Mouse (Mus musculus) MEL (cell line): Measurements from ENCODE around the gene Gtf2h5. TPM values are rescaled to one million over a fixed set of nuclear protein-coding genes. Genes with fewer than 3 reads are reported as not detected.

Experiments used
- DNase-seq: peaks from one replicate; pipeline ENCODE4 v3.0.0; 2011; ENCODE audit warnings: low read depth, low spot score
- H3K27ac ChIP-seq: 2 replicates; pipeline ENCODE4 v1.5.1; 2012; ENCODE audit warnings: low read depth, mild to moderate bottlenecking, control low read depth, low read length, moderate library complexity; ENCODE audit not compliant: control insufficient read depth
- H3K27me3 ChIP-seq, 2 experiments: fragments of 150-350 bp in 1 of 2; sonication (generic) in 1 of 2; 2 replicates each; pipeline ENCODE4 v1.6.1; 2012; ENCODE audit warnings: low read length in 2 of 2, mild to moderate bottlenecking in 2 of 2, improper control_type of control experiment in 1 of 2, moderate library complexity in 1 of 2; ENCODE audit not compliant: insufficient read depth in 2 of 2, control insufficient read depth in 1 of 2
- H3K36me3 ChIP-seq, 2 experiments: 2 replicates each; pipeline ENCODE4 v1.6.1; 2012 to 2014; ENCODE audit warnings: low read length in 2 of 2, improper control_type of control experiment in 1 of 2, inconsistent platforms in 1 of 2, mild to moderate bottlenecking in 1 of 2; ENCODE audit not compliant: insufficient read depth in 2 of 2, control insufficient read depth in 1 of 2
- H3K4me1 ChIP-seq, 2 experiments: fragments of 150-350 bp in 1 of 2; sonication (generic) in 1 of 2; 2 replicates each; pipeline ENCODE4 v1.6.1; 2012; ENCODE audit warnings: low read length in 2 of 2, improper control_type of control experiment in 1 of 2, mild to moderate bottlenecking in 1 of 2; ENCODE audit not compliant: insufficient read depth in 2 of 2, control insufficient read depth in 1 of 2
- H3K4me3 ChIP-seq, 2 experiments: fragments of 150-350 bp in 1 of 2; sonication (generic) in 1 of 2; 2 replicates each; pipeline ENCODE4 v1.5.1; 2012; ENCODE audit warnings: low read depth in 2 of 2, low read length in 2 of 2, mild to moderate bottlenecking in 2 of 2, moderate library complexity in 2 of 2, control low read depth in 1 of 2, improper control_type of control experiment in 1 of 2; ENCODE audit not compliant: control insufficient read depth in 1 of 2, insufficient read depth in 1 of 2
- H3K79me2 ChIP-seq: 2 replicates; pipeline ENCODE4 v1.6.1; 2012; ENCODE audit warnings: mild to moderate bottlenecking, low read length, moderate library complexity; ENCODE audit not compliant: control insufficient read depth, poor library complexity, insufficient read depth
- H3K9ac ChIP-seq: 2 replicates; pipeline ENCODE4 v1.6.1; 2012; ENCODE audit warnings: low read depth, mild to moderate bottlenecking, control low read depth, low read length, moderate library complexity; ENCODE audit not compliant: control insufficient read depth, poor library complexity, severe bottlenecking
- H3K9me3 ChIP-seq: fragments of 150-350 bp; sonication (generic); replicated peaks from 2 replicates; pipeline ENCODE4 v1.6.1; 2012; ENCODE audit warnings: mild to moderate bottlenecking, low read length, improper control_type of control experiment, moderate library complexity; ENCODE audit not compliant: insufficient read depth
- BHLHE40 ChIP-seq: IDR thresholded peaks from 2 replicates; pipeline ENCODE4 v1.6.1; 2012; ENCODE audit warnings: low read depth, mild to moderate bottlenecking, inconsistent platforms, low read length, improper control_type of control experiment, borderline replicate concordance
- CHD1 ChIP-seq: IDR thresholded peaks from 2 replicates; pipeline ENCODE4 v1.6.1; 2012; ENCODE audit warnings: low read depth, mild to moderate bottlenecking, inconsistent platforms, low read length, improper control_type of control experiment
- CHD2 ChIP-seq: IDR thresholded peaks from 2 replicates; pipeline ENCODE4 v1.6.1; 2011; ENCODE audit warnings: low read length, improper control_type of control experiment
- E2F4 ChIP-seq: IDR thresholded peaks from 2 replicates; pipeline ENCODE4 v1.6.1; 2011; ENCODE audit warnings: low read depth, low read length, improper control_type of control experiment, borderline replicate concordance
- EP300 ChIP-seq, 2 experiments: IDR thresholded peaks; 2 replicates each; pipeline ENCODE4 v1.6.1; 2011; ENCODE audit warnings: improper control_type of control experiment in 2 of 2, low read length in 2 of 2, low read depth in 1 of 2, mild to moderate bottlenecking in 1 of 2
- HCFC1 ChIP-seq: IDR thresholded peaks from 2 replicates; pipeline ENCODE4 v1.6.1; 2012; ENCODE audit warnings: low read depth, mild to moderate bottlenecking, inconsistent platforms, low read length, improper control_type of control experiment, moderate library complexity
- JUND ChIP-seq: IDR thresholded peaks from 2 replicates; pipeline ENCODE4 v1.6.1; 2011; ENCODE audit warnings: low read depth, mild to moderate bottlenecking, improper control_type of control experiment, low read length
- MAX ChIP-seq: IDR thresholded peaks from 2 replicates; pipeline ENCODE4 v1.6.1; 2011; ENCODE audit warnings: low read length, improper control_type of control experiment
- MAZ ChIP-seq: IDR thresholded peaks from 2 replicates; pipeline ENCODE4 v1.6.1; 2012; ENCODE audit warnings: low read depth, mild to moderate bottlenecking, inconsistent platforms, low read length, improper control_type of control experiment
- MEF2A ChIP-seq: IDR thresholded peaks from 2 replicates; pipeline ENCODE4 v1.6.1; 2014; ENCODE audit warnings: low read depth, mild to moderate bottlenecking, inconsistent platforms, low read length, improper control_type of control experiment; ENCODE audit not compliant: poor library complexity, insufficient replicate concordance, severe bottlenecking; ENCODE audit errors: extremely low read depth
- MXI1 ChIP-seq: IDR thresholded peaks from 2 replicates; pipeline ENCODE4 v1.6.1; 2011; ENCODE audit warnings: mild to moderate bottlenecking, low read depth, low read length, improper control_type of control experiment
- MYB ChIP-seq: IDR thresholded peaks from 2 replicates; pipeline ENCODE4 v1.6.1; 2011; ENCODE audit warnings: mild to moderate bottlenecking, low read depth, low read length, improper control_type of control experiment
- MYC ChIP-seq: IDR thresholded peaks from 2 replicates; pipeline ENCODE4 v1.6.1; 2011; ENCODE audit warnings: low read depth, mild to moderate bottlenecking, low read length, improper control_type of control experiment, moderate library complexity
- NRF1 ChIP-seq: IDR thresholded peaks from 2 replicates; pipeline ENCODE4 v1.6.1; 2014; ENCODE audit warnings: low read depth, mild to moderate bottlenecking, inconsistent platforms, low read length, improper control_type of control experiment, moderate library complexity; ENCODE audit not compliant: poor library complexity, insufficient read depth, severe bottlenecking
- RAD21 ChIP-seq: IDR thresholded peaks from 2 replicates; pipeline ENCODE4 v1.6.1; 2011; ENCODE audit warnings: mild to moderate bottlenecking, low read depth, low read length, improper control_type of control experiment
- SIN3A ChIP-seq: IDR thresholded peaks from 2 replicates; pipeline ENCODE4 v1.6.1; 2012; ENCODE audit warnings: low read length, improper control_type of control experiment, inconsistent platforms
- TAL1 ChIP-seq: IDR thresholded peaks from 2 replicates; pipeline ENCODE4 v1.6.1; 2012; ENCODE audit warnings: mild to moderate bottlenecking, inconsistent platforms, low read length, moderate library complexity, mixed read lengths
- UBTF ChIP-seq: IDR thresholded peaks from 2 replicates; pipeline ENCODE4 v1.6.1; 2012; ENCODE audit warnings: low read depth, mild to moderate bottlenecking, inconsistent platforms, low read length, improper control_type of control experiment, moderate library complexity, borderline replicate concordance; ENCODE audit not compliant: insufficient read depth
- USF1 ChIP-seq: IDR thresholded peaks from 2 replicates; pipeline ENCODE4 v1.6.1; 2014; ENCODE audit warnings: low read depth, mild to moderate bottlenecking, inconsistent platforms, low read length, improper control_type of control experiment, moderate library complexity
- USF2 ChIP-seq, 2 experiments: IDR thresholded peaks; 2 replicates each; pipeline ENCODE4 v1.6.1; 2011 to 2012; ENCODE audit warnings: improper control_type of control experiment in 2 of 2, low read length in 2 of 2, borderline replicate concordance in 1 of 2, inconsistent platforms in 1 of 2, low read depth in 1 of 2, mild to moderate bottlenecking in 1 of 2; ENCODE audit not compliant: insufficient read depth in 1 of 2
- ZKSCAN1 ChIP-seq: IDR thresholded peaks from 2 replicates; pipeline ENCODE4 v1.6.1; 2012; ENCODE audit warnings: low read depth, mild to moderate bottlenecking, inconsistent platforms, low read length, improper control_type of control experiment, moderate library complexity
- ZNF384 ChIP-seq: IDR thresholded peaks from 2 replicates; pipeline ENCODE4 v1.6.1; 2012; ENCODE audit warnings: low read depth, mild to moderate bottlenecking, inconsistent platforms, low read length, improper control_type of control experiment
- polyA plus RNA-seq, 2 experiments: library from polyadenylated mRNA; stranded (reverse) in 1 of 2; unstranded in 1 of 2; fragments of >175 nt in 1 of 2; fragments of >200 nt in 1 of 2; gene quantifications; 2 replicates each; pipeline versions ENCODE4 v1.2.1 to v1.2.4; 2012; ENCODE audit warnings: low replicate concordance in 2 of 2, low read depth in 1 of 2; ENCODE audit not compliant: insufficient read length in 2 of 2, insufficient read depth in 1 of 2, missing spikeins in 1 of 2
- total RNA-seq: library from RNA; depleted of rRNA; stranded (reverse); fragments of 300-350 nt; gene quantifications from 2 replicates; pipeline ENCODE4 v1.2.3, GENCODE M21; 2012

Gene Gtf2h5
- total and polyA plus RNA-seq, 3 experiments: 78.3 to 90.9 TPM; not detected in 1

GRCm38 (mm10) chr17:6083323-6083890 lies 3.8 kb downstream of the Gtf2h5 start:
- H3K9ac ChIP-seq: no peak overlapping the region
- no peak for TF ChIP-seq E2F4
- no peak for TF ChIP-seq MAZ
- no peak for TF ChIP-seq UBTF
- TF ChIP-seq MYC: no peak
- TF ChIP-seq CHD2: no peak
- no peak for TF ChIP-seq BHLHE40
- TF ChIP-seq TAL1: no peak
- TF ChIP-seq, all 39 proteins: peak for 0
- H3K36me3 ChIP-seq: peaks cover 4 to 15% of the 10 kb centered on the region in 2 experiments

GRCm38 (mm10) chr17:6091604-6092003 lies 12.0 kb downstream of the Gtf2h5 start:
- Histone ChIP-seq H3K79me2 (no peaks in the 10 kb centered on the region), H3K27me3 (no peaks in the 10 kb centered on the region), H3K9me3 (no peaks in the 10 kb centered on the region), H3K4me1 (peaks cover 4 to 16% of the 10 kb centered on the region in 2 experiments; a peak in 3 of 4 replicates), H3K36me3 (peaks cover 0 to 13% of the 10 kb centered on the region in 2 experiments; a peak in 2 of 4 replicates), H3K4me3 (no peak overlapping the region), H3K27ac (no peak overlapping the region), H3K9ac (no peak overlapping the region)
- DNase-seq: no peak
- TF ChIP-seq BHLHE40 (no peak), EP300 (IDR thresholded peaks at IDR 0.05; ENCODE audit: low read depth in 1 of 2, low read length in 2 of 2) (no peak), CHD2 (no peak), E2F4 (no peak), USF1 (no peak), ZKSCAN1 (no peak), MXI1 (no peak), MYB (no peak), TAL1 (no peak), MAX (no peak), JUND (no peak), SIN3A (no peak), CHD1 (no peak), MEF2A (no peak), HCFC1 (no peak), USF2 (IDR thresholded peaks at IDR 0.05; ENCODE audit: borderline replicate concordance in 1 of 2, insufficient read depth in 1 of 2, low read depth in 1 of 2, low read length in 2 of 2) (no peak), RAD21 (no peak), ZNF384 (no peak), NRF1 (no peak)

More at GRCm38 (mm10) chr17:6083323-6083890, 3.8 kb downstream of the Gtf2h5 start:
- Histone ChIP-seq H3K9me3 (no peaks in the 10 kb centered on the region), H3K27ac (no peak overlapping the region), H3K27me3 (no peaks in the 10 kb centered on the region), H3K4me3 (no peak overlapping the region), H3K79me2 (peaks cover 6% of the 10 kb centered on the region), H3K4me1 (peaks cover 0 to 4% of the 10 kb centered on the region in 2 experiments; a peak in 2 of 4 replicates)
- DNase-seq: no peak
